Mouse (Mus musculus) layer of hippocampus, postnatal 25 days (tissue): ENCODE measurements around the gene Klhl1. TPM values are rescaled to one million over a fixed set of nuclear protein-coding genes. Genes with fewer than 3 reads are reported as not detected.
"Not testable (repeated sequence)": the region's sequence is repeated elsewhere in the genome, so short reads cannot be mapped to it uniquely, and the experiment has no call there.

ENCODE experiments used
- DNase-seq, 2 experiments: peaks; one replicate each; pipeline ENCODE4 v3.0.0; 2022; ENCODE audit warnings: mixed read lengths in 2 of 2, low spot score in 1 of 2; ENCODE audit errors: extremely low spot score in 1 of 2
- total RNA-seq, 2 experiments: library from RNA; stranded (reverse); gene quantifications; 2 replicates each; pipeline ENCODE4 v1.2.3; 2021

The Klhl1 gene
- under 1 TPM; 0.68 to 0.71 TPM for total RNA-seq

DNA sequence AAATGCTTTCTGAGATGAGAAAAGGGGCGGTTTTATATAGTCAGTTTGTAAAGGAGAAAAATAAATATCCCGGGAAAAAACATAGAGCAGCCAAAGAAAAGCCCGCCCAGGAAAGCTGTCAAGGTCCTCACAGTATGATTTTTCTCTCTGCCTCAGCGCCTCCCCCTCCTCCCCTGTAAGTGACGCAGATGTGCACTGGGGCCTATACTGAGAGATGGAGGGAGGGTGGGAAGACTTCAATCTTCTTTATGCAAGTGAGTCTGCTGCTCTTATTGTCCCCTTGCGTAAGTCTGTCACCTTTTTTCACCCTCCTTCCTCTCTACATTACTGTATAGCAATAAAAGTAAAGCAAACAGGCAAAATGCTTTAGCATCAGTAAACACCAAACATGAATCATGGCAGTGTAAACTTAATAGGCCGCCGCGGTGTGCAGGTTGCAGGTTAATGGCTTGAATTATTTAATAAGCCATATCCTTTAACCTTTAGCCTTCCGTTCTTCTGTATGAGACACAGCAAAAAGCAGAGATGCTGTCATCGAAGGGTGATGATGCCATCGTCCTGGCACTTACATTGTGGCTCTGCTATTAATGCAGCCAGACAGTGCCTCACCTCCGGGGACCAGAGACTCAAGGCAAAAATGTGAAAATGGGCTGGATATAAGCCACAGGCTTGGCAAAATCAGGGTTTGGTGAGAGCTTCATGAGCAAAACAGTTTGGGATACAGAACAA is at the start of gene Klhl1:
Gene Klhl1 (minus strand): TSS at position 149 of the 729 bp plus-strand sequence.
- DNase-seq, result peak in 1 of 2 experiments; percentile 4

DNA sequence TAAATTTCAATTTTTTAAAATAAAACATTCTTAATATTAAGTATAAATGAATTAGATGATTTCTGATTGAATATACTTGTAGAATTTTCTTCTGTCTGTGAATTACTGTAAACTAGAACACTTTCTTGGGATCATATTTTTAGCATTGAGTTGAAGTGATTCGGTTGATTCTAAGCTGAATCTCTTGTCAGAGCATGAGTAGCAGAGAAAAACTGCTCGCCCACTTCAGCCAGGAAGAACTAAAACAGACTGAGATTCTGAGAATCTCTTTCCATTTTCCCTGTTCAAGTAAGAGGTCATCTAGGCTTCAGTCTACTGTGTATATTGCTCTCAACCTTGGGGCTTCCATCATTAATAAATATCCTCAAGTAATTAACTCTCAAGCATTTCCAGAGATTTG is 34.8 kb upstream of the Klhl1 start:
- DNase-seq, result no peak

DNA sequence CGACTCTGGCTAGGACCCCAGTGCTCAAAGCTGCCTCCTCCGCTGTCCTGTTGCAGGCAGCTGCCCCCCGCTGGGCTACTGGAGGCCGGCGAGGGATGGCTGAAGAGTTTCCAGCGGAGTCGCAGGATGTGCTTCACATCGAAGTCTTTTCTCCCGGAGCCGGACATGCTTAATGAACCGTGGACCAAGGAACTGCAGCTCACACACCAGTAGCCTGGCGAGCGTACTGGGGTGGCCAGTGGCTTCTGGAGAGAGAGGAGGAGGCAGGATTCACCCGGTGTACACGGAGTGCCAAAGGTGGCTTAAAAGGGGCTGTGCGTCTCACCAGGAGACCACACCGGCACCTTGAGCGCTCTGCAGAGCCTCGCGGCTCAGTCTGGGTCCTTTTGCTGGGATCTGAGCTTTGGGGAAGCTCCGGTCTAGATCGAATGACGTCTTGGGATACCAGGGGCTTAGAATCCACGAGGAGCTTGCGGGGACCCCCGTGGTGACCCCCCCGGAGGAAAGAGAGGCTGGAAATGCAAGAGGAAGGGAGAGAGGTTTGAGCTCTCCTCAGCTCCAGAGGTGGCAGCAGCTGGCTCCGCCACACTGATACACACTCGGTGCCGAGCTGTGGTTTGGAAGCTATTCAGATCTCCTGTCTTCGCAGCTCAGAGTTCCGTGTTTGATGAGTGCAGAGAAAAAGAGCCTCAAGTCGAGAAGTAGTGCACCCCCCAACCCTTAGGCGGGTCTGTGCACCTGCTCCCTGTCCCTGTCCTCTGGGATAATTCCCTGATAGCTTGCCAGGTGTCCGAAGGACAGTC is 550 bp downstream of the Klhl1 start:
- peak; percentile 7 to 11 for DNase-seq

DNA sequence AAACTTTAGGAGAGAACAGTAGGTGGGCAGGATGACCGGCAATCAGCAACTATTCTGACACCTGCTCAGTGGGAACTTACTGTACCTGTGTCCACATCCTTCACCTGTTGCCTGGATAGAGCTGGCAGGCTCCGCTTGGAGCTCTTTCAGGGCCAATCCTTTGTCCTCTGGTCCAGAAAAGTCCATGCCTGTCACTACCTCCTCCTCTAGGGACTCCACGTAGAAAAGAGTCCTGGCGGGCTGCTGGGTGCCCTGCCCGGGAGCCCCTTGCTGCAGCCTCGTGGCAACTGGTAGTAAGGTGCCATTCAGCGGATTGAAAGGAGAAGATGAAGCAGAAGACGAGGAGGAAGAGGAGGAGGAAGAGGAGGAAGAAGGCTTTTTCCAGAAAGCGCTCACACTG is 1.2 kb downstream of the Klhl1 start:
- no peak for DNase-seq

DNA sequence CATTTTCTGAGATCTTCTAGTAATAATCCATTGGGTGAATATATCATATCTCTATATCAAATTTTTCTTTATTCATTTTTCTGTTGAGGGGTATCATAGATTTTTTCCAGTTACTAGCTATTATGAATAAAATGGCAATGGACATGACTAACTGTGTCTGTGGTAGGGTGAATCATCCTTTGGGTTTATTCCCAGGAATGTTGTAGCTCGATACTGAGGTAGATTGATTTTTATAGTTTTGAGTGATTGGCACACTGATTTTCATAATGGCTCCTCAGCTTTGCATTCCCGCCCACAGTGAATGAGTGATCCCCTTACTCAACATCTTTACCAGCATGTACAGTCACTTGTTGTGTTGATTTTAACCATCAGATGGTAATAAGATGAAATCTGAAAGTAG is 19.0 kb downstream of the Klhl1 start:
- no peak for DNase-seq

DNA sequence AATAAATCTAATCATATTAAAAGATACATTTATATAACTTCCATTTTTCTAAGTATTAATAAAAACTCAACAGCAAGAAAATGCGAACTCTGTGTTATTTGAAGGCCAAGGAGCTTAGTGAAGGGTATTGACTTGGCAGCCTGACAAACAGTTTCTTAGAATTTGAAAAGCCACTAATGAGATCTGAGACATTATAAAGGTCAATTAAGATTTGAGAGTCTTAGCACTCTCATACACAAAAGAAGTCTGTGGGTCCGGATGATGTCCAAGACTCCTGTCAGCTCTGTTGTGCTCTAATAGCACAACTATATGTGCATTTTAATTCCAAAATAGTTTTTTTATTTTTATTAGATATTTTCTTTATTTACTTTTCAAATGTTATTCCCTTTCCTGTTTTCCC is 47.1 kb downstream of the Klhl1 start:
- DNase-seq, result no peak

DNA sequence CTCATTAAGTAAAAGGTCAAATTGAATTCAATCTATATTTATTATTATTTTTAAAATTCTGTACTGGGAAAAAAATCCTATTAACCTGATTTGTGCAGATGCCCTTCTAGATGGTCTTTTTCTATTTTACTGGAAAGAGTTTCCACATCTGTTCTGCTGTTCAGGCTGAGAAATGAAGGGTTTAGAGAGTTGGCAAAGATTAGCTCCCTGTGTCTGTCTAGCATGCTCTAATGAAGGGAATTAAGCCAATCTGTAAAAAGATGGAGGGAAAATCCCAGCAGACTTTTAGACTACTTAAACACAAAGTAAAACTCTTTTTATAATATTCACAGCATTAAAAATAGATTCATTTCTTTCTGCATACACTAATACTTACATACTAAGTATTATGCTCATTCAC is 47.6 kb downstream of the Klhl1 start:
- no peak for DNase-seq

DNA sequence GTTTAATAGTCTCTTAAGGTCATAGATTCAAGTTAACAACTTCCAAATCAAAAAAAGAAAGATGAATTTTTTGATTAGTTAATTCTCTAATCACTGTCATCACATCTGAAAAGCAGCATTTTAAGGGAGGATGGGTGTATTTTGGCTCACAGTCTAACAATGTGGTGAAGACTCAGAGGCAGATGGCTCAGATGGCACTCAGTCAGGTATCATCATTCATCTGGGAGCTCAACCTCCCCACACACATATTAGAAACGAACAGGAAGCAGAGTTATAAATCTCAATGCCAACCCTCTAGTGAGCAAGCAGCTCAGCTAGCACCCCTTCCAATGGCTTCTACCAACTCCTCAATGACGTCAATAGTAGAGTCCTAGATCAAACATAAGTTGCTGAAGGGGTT is 57.1 kb downstream of the Klhl1 start:
- peak in 1 of 2 experiments; percentile 22 for DNase-seq

DNA sequence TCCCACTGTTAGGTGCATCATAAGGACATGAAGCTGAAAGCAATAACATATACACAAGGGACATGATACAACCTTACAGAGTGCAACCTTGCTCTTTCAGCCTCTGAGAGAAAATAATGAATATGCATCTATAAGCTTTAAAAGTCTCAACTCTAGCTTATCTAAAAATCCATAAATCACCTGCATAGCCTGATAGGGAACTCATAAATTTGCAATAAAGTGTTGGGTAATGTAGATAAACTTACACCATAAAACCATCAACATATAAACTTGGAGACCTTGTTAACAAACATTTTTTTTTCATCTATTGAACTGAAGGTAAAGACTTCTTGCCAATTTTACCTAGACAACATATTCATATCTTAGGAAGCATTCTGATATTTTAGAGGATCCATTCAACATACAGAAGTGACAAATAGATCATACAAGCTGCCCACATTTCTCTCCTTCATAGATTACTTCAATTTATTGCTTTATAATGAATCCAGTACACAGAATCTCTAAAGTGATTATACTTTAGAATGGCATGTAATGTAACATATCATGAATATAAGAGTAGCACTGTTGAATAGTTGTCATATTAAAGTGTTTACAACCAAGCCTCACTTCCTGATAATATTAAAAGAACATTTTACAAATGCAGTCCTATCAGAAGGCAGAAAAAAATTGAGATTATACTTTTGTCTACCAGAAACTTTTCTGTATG is 126.7 kb downstream of the Klhl1 start:
- DNase-seq, result no peak

DNA sequence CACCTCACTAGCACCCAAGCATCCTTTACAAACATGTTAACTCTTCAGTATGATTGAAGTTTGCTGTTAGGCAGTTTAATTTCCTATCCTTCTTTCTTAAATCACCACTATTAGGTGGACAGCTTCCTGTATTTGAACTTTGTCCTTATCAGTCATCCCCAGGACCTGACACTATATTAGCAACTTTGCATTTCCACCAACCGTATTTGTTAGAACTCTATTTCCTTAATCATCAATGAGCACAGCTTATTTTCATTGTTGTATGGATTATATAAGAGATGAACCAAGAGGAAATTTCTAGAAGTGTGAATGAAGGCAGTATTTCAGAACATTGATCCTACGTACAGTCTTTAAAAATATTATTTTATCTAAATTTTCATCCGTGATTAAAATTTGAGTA is 156.2 kb downstream of the Klhl1 start:
- no peak for DNase-seq

DNA sequence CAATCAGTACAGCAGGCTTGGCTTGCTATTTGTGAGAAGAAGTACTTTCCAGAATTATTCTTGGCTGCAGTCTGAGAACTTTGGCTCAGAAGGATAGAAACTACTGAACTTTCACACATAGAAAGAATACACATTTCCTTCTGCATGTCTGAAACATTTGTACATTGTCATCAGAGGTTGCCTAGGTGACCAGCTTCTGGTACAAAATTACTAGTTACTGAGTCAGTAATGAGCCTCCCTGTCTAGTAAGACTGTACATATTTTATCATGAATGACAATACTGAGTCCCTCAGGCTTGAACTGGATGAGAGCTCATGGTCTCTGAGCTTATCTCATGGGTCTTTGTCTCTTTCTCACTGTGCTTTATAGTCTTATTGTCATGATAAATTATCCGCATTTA is 170.7 kb downstream of the Klhl1 start:
- DNase-seq, result no peak

DNA sequence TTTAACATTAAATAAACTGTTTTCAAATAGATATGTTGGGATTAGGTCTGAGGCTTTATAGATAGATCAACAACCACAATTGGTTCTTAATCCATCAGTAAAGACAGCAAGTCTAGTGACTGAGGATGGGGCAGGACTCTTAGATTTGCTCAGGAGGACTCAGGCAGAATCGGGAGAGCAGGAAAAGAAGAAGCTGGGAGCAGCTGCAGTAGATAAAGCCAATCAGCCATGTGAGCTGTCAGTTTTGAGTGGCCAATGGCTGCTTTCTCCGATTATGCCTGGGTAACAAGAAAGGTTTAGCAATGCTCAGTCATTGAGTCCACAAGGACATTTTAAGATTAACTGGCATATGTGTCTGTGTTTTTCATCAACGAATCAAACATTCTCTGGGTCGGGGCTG is 187.8 kb downstream of the Klhl1 start:
- DNase-seq, result no peak

DNA sequence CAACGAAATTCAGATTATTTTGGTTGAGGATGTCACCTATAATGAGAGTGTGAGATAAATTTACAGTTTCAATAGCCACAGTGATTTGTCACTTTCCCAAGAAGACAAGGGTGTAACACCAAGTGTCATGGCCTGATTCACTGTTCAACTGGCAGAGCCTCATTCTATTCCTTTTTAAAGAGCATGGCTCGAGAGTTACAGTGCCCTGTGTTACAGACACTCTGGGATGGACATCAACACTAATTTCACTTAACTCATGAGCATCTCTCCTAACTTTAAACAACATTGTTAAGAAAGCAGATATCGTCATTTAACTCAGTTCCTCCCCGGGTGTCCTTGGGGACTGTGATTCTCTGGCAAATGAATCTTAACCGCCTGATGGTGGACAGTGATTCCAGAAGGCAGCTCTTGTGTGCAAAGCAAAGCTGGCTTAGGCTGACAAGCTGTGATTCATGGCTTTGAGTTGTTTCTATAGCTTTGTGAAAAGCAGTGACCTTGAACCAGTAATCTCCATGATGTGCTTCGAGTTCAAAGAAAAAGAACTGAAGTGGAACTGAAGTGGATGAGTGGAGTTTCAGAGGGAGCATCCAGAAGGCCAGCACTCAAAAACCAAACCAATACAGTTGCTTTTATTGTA is 301.0 kb downstream of the Klhl1 start:
- DNase-seq, result no peak

DNA sequence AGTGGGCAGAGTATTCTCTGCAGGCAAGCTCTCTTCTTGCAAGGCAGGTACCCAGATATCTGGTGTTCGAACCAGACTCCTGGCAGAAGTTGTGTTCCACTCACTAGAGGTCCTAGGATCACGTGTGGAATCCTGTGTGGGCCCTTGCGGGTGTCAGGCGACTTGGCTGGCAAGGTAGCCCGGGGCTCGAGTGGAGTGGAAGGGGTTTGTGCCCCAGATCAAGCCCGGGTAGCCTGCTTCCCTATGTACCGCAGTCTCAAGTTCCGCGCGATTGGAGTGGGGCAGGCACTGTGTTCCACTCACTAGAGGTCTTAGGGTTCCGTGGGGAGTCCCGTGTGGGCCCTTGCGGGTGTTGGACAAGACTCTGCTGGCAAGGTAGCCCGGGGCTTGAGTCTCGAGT is 324.1 kb downstream of the Klhl1 start:
- not testable (repeated sequence) for DNase-seq

DNA sequence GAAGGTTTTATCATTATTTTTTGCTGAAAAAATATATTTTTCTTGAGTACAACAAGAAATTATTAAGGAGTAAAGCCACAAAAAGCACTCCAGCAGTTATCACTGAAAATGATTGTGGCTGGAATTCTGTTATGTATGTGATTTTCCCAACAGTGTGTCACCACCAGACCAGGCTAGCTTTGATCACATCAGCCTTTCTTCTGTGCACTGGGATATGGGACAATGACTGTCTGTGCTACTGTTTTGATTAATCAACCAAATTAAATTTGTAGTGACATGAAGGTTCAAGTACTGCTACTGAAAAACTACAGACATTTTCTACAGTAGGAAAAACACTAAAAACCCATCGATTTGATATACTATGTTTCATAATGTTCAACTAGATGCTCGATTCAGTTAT is 344.4 kb downstream of the Klhl1 start:
- no peak for DNase-seq

DNA sequence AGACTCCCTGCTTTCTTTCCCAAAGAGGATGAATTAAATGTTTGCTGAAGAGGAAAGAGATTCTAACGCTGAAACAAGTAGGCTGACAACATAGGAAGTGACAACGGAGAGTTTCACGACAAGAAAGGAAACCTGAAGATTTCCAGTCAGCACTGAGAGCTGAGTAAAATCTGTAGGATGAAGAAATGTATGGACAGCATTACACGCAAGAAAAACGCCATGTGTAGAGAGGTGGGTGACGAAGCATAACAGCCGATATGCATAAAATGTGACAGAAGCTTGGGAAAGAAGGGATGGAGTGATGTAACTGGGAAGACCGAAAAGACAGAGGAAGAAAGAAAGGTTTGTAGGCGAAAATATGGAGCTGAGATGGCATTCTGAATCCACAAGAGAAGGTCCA is 375.8 kb downstream of the Klhl1 start:
- no peak for DNase-seq

DNA sequence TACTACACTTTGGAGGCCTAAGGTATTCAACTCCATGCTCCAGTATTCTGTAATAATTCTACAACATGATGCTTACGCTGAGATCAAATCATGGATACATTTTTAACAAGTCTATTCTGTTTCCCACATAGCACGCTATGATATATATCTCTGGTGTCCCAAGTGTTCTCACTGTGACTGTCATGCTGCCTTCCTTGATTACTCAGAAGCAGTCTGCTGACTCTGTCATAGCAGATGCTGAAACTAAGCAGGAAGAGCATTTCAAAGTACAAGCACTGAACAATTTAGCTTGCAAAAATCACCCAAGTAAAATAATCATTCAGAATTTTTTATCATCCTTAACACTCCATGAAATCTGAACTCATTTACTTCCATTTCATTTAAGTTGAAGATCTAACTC is 378.7 kb downstream of the Klhl1 start:
- DNase-seq, result no peak

DNA sequence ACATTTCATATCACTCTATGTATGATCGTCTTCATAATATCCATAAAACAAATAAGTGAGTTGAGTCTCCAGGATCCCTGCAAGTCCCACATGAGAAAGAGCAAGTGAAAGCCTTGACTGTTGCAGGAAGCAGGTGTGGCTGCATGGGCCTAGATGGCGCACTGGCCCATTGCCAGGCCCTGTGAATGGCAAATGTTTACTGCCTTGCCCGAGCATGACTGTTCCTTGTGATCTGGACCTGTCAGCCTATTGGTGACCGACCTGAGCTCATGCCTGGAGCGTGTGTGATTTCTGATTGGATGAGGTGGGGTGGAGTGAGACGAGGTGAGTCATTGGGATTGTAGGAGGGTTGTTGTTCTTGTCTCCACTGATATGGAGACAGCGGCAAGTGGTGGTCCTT is 411.5 kb downstream of the Klhl1 start:
- DNase-seq, result no peak

DNA sequence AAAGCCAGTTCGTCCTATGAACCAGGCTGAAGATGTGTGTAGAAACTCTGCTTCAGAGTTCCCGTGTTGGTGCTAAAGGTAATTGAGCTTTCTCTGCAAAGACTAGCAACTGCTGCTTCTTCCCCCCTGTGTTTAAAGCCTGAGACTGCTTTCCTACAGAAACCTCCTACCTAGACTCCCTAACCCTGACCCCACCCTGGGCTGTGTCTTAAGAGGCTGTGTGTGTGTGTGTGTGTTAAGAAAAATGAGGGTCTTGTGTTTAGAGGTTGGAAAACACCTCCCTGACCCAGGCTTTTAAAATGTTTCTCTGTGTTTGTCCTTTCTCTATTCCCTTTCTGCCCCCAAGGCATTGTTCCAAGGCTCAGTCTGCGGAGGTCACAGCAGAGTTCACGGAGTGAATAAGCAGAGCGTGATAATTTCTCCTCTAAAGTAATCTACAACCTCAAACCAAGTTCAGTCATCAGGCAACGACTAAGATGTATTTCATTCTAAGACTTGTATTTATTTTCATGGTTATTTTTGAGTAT is 437.2 kb downstream of the Klhl1 start:
- DNase-seq, result no peak

DNA sequence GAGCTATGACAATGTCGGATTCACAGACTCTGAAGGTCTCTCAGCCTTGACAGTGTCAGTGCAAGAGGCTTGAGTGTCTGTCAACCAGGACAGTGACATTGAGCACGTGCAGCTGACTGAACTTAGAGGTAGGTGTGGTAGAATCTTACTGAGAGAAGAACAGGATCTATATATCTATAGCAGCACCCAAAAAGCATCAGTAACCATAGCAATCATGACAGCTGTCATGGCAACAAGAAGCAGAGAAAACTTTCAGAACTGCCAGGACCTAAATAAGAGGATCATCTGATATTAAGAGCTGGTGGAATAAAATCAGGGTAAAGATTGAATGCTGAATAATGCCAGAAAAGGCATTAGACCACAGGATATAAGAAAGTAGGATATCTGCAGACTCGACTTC is 453.0 kb downstream of the Klhl1 start:
- DNase-seq, result no peak
